Mouse (Mus musculus) CH12F3 (cell line): ENCODE results near the gene Poc5.

Source experiments
- in situ Hi-C: fragments of 300-500 bp; cut with MboI; formaldehyde crosslinking; loops from 2 replicates; pipeline ENCODE4 v1.14.3; 2020; ENCODE audit warnings: low sequenced_read_pairs

Poc5 gene

DNA sequence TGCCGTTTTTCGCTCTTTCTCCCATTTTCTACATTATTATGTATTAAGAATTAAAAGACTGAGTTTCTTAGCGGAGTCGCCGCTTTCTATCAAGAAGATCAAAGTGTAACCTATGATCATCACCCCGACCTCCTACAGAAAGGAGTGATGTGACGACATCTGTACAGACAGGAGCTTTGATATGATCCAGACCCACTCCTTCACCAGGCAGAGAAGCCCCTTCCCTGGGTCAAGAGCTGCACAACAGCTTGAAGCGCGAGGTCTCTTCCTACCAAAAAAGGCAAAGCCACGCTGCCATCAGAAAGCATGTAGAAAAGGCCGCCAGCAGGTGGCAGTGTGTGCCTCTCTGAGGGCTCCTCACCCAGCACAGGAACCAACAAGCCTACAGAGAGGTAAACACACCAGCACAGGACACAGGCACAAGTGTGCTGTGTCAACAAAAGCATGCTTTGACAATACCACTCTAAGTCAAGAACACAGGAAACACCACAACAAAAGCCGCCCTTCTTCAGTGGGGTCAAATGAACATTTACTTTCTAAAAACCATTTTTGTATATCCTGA, 43.6 kb downstream of the Poc5 start:
- in situ Hi-C loops, result loop anchor here (5.0 kb wide), 1 partner anchor 161 kb away; no protein-coding TSS in a partner anchor

DNA sequence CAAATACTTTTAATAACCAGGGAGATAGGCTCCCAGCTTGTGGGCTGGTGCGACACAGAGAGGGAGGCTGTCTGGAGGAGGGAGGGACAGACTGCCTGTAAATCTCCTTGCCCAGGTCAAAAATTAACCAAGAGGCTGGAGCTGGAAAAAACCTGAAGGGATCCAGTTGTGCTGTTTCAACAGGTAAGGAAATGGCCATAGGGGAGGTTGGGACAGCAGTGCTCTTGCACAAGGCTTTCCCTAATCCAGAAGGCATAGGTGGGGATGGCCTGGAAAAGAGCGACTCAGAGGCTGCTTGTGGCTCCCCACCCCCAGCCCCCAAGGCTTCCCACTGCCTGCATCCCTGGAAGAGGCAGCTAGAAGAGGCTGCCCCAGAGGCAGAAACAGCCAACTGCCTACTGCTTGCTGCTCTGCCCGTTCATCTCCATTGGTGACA, 44.3 kb downstream of the Poc5 start:
- in situ Hi-C loops, result loop anchor here (5.0 kb wide), 1 partner anchor 160 kb away; no protein-coding TSS in a partner anchor

DNA sequence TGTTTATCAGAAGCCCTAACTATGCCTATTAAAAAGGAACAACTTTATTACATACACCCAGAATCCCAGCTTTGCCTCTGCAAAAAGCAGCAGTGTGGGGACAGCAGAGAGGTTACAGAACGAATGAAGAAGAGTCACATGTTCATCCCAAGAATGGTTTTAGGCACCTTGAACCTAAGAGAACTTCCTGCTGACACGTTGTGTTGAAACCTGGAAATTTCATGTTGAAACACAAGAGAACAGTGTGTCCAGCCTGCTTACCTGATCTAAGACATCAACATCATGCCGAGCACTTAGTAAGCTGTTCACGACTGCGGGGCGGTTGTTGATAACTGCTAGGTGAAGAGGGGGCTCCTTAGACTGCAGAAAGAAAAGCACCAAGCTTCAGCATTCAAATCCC, 44.9 kb downstream of the Poc5 start:
- in situ Hi-C loops, result loop anchor here (5.0 kb wide), 1 partner anchor 159 kb away; no protein-coding TSS in a partner anchor

DNA sequence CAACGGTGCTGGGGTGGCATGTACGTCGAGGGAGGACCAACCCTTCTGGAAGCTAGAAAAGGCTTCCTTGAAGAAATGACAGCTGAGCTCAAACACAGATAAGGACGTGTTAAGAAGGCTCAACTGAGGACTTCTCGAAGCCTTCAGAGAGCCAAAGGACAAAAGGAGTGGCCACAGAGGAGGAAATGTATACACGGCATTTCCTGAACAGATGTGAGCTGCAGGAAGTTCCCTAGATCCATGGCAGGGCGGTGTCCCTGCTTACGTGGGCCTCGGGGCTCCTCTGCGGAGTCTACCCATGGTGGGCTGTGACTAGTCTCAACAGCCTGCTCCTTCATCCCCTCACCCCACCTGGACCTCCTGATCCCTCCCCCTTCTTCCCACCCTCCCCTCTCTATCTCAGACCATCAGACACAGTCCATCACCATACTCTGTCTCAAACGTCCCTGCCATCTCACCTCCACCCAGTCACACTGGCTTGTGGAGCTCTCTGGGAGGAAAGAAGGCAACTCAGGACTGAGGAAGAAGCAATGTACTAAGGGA, 45.6 kb downstream of the Poc5 start:
- in situ Hi-C loops, result loop anchor here (5.0 kb wide), 1 partner anchor 159 kb away; no protein-coding TSS in a partner anchor

DNA sequence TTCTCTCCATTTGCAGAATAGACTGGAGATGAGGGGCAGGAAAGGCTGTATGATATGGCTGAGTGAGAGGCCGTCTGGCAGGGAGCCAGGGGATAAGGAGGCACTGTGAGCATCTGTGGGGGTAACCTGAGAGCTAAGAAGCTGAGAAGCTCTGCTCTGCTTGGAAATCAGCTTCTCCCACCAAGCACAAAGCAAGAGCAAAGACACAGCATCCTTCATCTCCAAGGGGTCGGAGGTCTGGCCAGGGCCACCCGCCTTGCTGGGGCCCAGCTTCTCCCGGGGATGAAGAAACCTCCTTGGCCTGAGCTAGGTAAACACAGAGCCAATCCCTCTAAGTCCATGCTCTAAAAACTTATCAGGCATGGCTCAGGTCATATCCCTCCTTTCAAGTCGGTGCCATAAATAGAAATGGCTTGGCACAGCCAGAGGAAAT, 46.8 kb downstream of the Poc5 start:
- in situ Hi-C loops, result loop anchor here (5.0 kb wide), 1 partner anchor 157 kb away; no protein-coding TSS in a partner anchor

DNA sequence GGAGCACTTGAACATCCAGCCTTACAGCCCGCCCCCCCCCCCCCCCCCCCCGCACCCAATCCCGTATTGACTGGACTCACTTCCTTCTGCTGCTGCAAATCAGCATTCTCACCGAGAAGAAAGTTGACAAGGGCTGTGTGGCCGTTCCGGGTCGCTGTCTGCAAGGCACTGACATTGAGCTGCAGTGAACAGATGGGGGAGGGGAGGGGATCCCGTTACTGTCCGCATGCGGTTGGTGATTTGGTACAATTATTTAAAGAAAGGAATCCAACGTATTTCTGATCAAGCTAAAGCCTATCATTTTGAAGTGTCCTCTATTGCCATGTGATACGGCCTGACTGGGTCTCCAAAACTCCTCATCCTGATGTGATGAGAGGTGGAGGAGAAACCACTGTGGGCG, 47.7 kb downstream of the Poc5 start:
- in situ Hi-C loops, result no loop called here

DNA sequence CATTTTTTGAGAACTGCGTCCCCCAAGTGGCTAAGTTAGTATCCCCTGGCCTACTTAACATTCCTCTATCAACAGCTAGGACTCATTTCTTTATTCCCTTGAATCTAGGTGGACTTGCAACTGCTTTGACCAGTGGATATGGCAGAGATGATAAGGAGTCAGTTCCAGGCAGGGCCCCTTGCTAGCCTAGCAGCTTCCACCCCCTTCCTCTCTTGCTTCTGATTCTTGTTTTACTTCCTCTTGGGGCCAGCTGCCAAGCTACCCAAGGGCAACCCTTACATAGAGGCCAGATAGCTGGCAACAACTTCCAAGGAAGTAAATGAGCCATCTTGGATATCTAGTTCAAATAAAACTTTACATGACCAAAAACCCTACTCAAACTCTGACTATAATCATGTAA, 48.8 kb downstream of the Poc5 start:
- in situ Hi-C loops, result no loop called here

DNA sequence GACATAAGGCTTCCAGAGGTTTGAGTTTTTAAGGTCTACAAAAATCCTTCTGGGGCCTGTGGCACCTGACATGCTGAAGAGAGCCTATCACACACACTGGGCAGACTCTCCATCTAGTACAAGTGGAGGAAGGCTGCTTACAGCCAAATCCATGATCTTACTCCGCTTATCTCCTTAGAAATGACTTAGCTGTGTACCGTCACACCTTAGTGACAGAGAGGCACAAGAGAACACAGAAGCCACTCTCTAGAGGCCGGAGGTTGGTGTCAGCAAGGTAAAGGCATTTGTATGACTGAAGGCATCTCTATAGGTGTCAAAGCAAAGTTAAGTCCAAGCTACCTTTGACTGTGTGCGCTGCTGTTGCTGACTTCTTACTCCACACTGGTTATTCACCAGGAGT, 52.3 kb downstream of the Poc5 start:
- in situ Hi-C loops, result no loop called here

DNA sequence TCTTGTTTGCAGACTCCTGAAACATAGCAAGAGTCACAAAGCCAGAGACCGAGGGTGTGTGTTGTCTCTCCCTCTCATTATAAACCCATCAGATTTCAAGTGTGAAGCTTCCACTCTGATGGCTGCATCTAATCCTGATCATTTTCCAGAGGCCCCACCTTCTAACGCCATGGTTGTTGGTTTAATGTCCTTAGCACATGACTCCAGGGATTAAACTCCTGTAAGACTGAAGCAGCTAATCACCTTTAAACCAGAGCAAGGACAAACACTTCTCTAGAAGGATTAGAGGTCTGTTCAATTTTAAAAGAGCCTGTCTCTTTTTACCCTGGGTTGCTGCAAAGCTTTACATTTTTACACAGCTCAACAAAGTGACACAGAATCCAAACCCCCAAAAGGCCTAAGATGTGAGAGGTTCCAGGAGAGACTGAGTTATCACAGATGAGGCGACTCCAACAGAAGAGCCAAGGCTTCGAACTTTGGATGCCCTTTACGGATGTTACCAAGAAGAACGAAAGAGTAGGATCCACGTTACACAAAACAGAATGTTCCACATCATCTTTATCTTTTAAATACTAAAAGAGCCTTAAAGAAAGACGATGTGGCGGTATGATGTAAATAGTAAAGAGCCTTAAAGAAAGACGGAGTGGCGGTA, 62.2 kb downstream of the Poc5 start:
- in situ Hi-C loops, result no loop called here

DNA sequence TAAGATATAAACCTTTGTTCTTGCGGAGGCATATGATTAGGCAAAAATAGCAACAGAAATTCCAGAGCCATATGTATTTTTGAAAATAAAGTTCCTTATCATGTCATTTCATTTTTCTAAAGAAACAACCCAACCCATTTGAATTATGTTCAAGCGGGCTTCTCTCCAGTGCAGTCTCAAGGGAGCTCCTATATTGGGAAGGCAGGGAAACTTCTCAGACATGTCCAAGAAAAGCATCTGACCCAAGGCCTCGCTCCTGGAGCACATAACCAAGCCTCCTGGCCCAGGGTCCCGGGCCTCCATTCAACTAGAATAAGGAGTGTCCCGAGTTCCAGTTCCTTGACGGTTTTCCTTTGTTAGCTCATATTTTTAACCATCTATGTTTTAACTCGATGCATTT, 62.8 kb downstream of the Poc5 start:
- in situ Hi-C loops, result no loop called here

DNA sequence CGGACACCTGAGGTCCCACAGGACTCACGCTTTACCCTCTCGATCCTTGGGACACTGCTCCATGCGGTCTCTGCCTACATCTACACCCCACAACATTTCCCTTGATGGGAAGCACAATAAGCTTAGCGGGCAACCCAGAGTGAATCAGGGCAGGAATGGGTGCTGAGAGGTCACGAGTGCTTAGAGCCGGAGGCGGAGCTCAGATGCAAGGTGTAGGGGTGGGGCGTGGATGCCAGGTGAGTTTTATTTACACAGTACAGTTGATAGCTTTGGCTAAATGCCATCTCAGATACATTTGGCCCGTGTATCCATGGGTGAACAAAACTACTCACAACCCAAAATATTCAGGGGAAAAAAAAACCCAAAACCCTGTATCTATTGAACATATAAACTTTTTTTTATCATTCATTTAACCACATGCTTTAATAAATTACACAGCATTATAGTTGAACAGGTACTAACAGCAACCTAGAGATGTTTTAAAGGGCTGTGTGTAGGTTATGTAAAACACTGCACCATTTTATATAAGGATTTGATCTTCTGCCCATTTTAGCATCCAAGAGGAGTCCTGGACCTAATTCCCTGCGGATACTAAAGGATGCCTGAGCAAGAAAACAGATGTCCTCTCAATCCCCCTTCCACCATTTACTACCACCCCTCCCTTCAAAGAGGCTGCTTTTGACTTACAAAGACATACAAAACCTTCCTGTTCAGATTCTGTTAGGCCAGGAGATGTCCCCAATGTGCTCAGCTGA, 63.5 kb downstream of the Poc5 start:
- in situ Hi-C loops, result no loop called here

DNA sequence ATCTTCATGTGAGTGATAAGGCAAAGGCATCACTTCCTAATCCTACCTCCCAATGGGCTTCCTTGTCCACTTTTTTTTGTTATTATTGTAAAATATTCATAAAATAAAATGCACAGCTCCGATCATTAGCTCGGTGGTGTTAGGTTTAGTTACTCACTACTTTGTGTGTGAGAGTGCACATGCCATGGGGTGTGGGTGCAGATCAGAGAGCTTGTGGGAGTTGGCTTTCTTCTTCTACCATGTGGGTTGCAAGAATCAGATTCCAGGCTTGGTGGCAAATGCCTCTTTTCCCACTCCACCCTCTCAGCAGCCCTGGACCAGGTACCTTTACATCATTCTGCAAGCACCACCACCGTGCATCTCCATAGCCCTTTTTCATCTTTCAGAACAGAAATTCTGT, 64.5 kb downstream of the Poc5 start:
- in situ Hi-C loops, result no loop called here

DNA sequence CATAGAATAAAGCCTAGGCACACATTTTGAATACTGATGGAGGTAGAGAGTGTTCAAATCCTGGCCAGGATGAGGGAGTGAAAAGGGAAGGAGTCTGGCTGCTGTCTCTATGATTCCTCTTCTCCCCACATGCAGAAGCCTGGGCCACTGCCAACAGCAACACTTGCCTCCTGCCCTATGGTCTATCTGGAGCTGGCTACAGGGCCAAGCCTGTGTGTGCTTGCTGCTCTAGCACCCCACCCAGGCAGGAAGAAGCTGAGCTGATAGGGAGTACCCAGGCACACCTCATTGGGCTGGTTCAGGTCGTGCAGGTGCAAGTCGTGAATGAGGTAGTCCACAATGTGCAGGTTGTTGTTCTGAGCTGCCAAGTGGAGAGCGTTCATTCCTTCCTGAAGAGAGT, 66.2 kb downstream of the Poc5 start:
- in situ Hi-C loops, result no loop called here

DNA sequence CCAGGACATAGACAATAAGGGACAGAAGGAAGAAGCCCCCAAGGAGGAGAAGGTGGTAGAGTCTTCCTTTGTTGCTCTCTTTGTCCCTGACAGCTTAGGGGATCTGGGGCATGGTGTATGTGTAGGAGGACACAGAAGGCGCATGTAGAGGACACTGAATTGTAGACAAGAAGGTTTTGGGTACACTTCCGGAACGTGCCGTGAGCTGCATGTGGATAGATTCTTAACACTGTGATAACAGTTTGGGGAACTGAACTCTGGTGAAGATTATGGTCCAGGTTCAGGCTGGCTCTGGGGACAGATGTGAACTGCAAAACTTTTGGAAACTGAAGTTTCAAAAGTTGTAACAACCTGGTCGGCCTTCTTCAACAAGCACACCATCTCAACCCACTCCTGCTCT, 69.5 kb downstream of the Poc5 start:
- in situ Hi-C loops, result no loop called here

DNA sequence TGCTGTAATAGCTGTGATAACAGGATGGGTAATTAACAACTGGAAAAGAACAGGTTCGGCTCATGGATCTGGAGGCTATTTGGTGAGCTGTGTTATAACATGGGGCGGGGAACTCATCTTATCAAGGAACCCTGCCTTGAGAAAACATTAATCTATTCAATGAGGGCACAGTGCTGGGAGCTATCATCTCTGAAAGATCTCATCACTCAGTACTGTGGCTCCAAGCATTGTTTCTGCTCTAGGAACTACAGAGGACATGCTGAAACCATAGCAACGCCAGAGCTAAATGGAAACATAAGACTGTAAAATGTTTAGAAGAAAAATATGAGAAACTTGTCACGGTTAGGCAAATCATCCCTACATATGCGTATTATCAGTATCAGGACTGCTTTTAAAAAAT, 69.9 kb downstream of the Poc5 start:
- in situ Hi-C loops, result no loop called here

DNA sequence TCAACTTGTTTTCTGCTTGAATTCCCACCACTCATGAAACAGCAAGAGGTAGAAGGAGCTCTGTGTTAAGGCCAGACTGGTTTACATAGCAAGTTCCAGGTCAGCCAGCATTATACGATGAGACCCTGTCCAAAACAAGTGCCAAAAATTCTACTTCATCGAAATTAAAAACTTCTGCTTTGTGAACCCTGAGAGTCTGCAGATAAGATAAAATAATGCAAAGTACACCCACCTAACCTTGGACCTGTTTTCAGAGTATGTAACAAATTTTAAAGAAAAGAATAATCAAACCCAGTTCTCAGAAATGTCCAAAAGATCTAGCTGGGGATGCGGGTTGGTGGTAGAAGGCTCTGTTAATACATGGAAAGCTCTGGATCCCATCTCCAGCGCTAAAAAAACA, 70.5 kb downstream of the Poc5 start:
- in situ Hi-C loops, result no loop called here

DNA sequence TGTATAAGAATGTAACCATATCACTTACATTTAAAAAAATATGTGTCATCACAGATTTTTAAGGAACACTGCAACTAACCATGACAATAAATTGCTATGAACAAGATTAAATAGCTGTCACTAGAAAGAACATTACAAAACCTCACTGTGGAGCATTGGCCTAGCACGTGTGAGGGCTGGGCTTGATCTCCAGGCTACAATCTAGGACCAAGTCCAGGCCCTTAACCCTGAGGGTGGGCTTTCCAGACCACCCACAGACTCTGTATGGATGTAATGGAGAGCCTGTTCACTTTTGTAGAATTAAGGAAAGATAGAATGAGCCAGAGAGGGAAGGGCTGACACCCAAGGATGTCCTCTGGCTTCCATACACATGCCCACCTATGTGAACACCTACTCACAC, 74.5 kb downstream of the Poc5 start:
- in situ Hi-C loops, result no loop called here

DNA sequence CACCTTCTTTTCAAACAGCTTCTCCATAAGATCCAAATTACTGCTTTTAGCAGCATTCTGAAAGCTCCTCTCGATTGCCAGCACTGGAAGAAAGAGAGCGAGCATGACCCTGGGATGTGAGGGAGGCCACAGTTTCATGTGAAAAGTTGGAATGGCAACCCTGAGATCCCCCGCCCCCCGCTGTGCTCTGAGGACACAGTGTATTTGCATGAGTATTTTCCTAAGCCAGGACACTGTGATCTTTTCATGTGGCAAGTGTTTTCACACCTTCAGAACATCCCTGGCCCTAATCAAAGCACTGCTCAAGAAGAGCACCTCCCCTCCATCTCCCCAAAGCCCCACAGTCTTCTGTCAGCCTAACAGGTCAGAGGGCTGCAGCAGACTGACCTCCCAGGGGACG, 77.2 kb downstream of the Poc5 start:
- in situ Hi-C loops, result no loop called here
